Mouse (Mus musculus) mammary gland, adult 2 months (tissue): ENCODE measurements around the gene Srr. TPM values are rescaled to one million over a fixed set of nuclear protein-coding genes. Genes with fewer than 3 reads are reported as not detected.

Source experiments
- polyA plus RNA-seq: library from polyadenylated mRNA; depleted of rRNA; stranded (reverse); fragments of >200 nt; gene quantifications from 2 replicates; pipeline ENCODE4 v1.2.3, GENCODE M21; 2012; ENCODE audit warnings: low replicate concordance; rRNA removed

Srr gene
- 5.0 and 20.3 TPM in 2 replicates for polyA plus RNA-seq

GRCm38 (mm10) chr11:74925577-74926387 lies at the start of gene Srr, which contains the start of gene Smg6:
Srr (minus strand) TSS chr11:74925948.
Smg6 (plus strand) TSS chr11:74925823.

DNA sequence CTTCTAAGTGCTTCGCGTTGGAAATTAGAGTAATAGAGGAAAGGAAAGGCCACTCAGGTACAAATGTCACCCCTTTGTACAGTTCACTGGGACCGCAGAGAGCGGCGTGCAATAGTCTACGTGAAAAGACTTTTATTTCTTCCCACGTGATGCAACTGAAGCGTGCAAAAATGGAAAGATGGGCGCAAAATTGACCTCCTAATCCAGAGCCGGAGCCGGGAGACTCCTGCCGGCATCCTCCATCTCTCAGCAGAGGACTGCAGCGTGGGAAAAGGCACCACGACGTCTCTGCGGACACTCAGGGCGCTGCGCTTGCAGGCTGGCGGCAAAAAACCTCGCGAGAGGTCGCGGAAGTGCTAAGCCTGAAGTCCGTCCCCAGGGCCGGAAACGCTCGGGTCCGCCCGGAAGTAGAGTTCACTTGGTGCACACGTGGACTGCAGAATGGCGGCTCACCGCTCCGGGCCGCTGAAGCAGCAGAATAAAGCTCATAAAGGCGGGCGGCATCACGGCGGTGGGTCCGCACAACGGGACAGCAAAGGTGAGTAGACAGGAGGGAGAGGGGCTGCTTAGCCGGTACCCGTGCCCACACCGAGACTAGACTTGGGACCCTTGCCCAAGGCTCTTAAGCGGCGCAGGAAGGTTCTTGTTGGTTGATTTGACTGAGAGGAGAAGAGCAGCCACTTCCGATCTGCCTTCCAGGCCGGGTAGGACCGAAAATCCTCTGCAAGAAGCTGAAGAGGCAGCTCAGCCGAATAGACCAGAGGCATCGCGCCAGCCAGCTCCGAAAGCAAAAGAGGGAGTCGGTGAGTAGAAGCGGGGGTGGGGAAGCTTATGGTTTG lies 27.9 kb downstream of the Srr start, which contains the start of gene Tsr1:
Gene Tsr1 (plus strand): TSS at position 394 of the 839 bp plus-strand sequence.

DNA sequence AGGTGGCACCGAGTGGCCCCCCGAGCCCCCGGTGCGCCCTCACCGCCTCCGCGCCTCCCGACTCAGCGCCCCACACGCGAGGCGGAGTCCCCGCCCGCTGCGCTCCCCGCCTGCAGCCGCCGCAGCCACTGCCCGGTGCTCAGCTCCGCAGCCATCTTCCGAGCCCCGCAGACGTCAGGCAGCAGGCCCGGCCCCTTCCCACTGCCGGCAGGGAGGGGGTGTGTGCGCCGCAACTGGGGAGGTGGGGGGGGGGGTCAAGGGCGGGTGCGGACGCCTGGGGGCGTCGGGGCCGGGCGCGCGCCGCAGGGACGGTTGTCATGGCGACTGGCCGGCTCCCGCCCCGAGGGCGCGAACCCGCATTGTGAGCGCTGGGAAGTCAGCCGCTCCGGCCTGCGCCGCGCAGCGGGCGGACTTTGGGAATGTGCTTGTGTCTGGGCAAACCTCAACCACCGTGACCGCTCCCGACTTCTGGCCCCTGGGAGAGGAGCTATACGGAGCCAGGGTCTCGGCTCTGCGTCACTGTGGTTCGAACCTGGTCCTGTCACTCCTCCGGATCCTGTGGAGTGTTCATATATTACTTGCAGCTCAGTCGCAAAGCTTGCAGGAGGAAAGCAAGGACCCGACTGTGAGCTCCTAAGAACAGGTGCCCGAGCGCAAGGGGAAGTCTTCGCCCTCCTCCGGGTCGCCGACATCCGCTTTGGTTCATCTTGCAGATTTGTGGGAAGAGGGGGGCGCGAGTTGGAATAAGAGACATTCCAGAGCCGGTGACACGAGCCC lies 28.7 kb downstream of the Srr start, which contains the start of gene Sgsm2:
Gene Sgsm2 (minus strand): TSS at position 160 of the 777 bp plus-strand sequence.

Other genes with a start within 250 kb of the Srr start
- 10.8 and 29.6 TPM in 2 replicates for gene Pafah1b1, start 201.3 kb downstream of the Srr start, polyA plus RNA-seq
- gene Mettl16, start 155.1 kb downstream of the Srr start, polyA plus RNA-seq: 3.2 and 3.4 TPM in 2 replicates
- 16.2 and 36.7 TPM in 2 replicates for gene Mnt, start 95.0 kb downstream of the Srr start, polyA plus RNA-seq
- gene Sgsm2, start 28.9 kb downstream of the Srr start, polyA plus RNA-seq: 23.1 and 23.9 TPM in 2 replicates
- gene Tsr1, start 27.9 kb downstream of the Srr start, polyA plus RNA-seq: 7.3 and 18.4 TPM in 2 replicates
- 38.3 and 44.7 TPM in 2 replicates for gene Smg6, start 125 bp downstream of the Srr start, polyA plus RNA-seq
- gene Hic1, start 243.6 kb upstream of the Srr start, polyA plus RNA-seq: 24.5 and 47.7 TPM in 2 replicates